Mouse (Mus musculus) kidney, adult 18-20 months (tissue): ENCODE results near the gene Fam234b.

Experiments
- DNase-seq: peaks from one replicate; pipeline ENCODE4 v3.0.0; 2021

The Fam234b gene

DNA sequence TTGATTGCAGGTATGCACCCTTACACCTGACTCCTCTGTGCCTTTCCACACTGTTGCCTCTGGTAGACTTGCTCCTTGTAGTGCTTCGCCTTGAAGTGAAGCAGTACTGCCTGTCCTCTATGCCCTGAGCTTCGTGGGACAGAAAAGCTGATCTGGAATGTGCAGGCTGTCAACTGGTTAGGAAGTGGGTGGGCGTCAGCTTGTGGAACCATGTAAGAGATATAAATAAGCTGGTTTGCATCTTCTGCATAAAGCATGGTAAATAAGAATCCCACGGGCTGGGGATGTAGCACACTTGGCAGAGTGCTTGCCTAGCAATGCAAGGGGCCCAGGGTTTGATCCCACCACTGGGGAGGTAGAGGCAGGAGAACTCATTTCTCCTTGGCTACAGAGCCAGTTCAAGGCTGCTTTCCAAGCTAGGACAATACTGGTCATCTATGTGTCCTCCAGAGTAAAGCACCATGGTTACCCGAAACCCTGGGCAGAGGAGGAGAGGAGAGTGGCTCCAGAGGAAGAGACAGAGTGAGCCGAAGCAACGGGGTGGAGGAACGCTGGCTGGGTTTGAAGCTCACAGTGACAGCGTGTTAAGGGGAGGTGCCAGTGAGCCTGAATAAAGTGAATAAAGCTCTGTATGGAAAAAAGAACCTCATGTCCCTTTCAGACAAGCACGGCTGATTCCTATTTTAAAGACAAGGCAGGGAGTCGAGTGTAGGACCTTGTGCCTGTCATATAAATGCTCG, 34.8 kb downstream of the Fam234b start:
- DNase-seq: no peak

DNA sequence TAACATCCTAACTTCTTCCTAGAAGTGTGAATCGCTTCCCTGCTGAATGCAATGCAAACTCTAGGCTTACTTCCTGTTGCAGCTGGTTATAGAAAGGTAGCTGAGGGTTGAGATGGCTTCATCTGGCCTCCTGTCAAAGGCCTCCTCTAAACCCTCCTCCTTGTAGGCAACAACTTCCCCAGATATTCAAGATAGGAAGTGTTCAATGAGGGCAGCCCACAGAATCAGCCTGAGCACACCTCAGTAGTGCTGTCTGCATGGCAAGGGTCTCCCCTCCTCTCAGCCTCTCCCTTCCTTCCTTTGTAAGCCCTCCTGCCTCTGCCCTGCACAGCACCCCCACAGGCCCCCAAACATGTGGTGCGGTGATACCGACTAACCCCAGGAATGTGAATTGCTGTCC, 38.0 kb downstream of the Fam234b start:
- no peak for DNase-seq

DNA sequence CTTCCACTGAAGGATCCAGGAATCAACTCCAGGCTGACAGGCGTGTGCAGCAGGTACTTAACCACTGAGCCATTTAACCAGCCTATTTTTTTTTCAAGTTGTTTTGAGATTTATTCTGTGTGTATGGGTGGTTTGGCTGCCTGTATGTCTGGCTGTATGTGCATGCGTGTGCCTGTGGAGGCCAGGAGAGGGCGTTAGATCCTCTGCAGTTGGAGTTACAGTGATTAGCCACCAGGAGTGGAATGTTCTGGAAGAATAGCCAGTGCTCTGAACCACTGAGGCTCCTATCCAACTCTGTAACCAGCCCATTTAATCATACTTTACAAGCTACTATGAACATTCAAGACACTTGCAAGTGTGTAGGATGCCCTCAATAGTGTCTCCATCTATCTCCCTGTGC, 38.8 kb downstream of the Fam234b start:
- no peak for DNase-seq

DNA sequence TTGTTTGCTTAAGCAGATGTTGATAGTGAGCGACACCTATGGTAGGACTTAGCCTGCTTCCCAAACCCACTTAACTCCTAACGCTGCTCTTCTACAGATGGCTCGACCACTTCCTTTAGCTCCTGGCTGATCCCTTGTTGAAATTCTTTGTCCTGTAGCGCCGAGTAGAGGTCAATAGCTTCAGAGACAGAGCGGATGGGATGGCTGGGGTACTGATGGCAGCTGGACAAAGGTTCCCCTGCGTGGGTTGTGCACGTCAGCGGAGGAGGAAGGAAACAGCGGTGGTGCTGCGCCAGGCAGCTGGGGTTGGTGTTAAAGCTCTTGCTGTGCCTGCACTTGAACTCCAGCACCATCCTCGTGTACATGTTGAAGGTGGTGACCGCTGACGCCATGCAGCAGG, 39.5 kb downstream of the Fam234b start:
- no peak for DNase-seq

DNA sequence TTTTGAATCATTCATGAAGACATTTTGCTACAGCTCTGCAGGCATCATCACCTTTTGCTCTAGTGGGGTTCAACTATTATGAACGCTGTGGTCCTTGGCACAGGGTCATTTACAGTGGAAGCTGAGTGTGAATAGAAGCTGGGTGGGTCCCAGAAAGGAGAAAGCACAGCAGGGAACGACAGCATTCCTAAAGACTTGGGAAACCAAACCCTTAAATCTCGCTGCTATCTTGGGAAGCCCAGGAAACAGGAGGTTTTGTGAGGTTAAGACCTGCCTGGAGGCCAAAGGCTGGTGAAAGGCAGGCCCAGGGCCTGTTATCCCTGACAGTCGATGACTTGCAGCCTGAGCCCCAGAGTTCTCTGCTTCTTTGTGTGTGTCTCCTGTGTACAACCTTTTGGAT, 40.4 kb downstream of the Fam234b start:
- DNase-seq: no peak

DNA sequence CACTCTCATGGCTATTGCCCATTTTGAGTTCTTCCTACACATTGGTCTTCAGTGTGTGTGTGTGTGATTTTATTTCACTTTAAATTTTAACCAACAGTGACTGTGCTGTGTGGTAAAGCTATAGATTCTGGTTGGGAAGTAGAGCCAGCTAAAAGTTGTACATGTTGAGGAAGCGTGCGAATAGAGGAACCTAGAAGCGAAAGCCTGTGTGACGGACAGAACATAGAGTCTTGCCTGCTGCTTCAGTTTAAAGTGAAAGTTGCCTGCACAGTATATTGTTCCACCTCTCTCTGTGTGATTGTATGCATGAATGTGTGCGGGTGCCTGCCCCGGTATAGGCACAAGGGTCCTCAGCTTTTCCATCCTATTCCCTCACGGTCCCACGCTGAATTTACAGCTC, 42.6 kb downstream of the Fam234b start:
- DNase-seq: no peak

DNA sequence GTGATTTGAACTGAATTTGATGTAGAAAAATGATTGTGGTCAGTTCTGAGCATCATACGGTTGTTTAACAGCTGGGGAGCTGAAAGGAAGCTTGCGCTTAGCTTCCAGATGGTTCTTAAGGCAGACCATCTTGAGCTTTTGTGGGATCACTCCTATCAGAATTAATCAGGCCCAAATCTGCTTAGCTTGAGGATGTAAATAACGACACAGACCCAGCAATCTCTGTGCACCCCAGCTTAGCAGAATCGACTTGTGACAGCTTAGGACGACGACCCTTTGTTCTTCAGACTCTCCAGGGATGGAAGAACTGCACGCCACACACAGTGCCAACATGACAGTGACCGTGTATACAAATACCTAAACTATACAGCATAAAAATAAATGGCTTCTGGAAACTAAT, 47.8 kb downstream of the Fam234b start:
- no peak for DNase-seq

DNA sequence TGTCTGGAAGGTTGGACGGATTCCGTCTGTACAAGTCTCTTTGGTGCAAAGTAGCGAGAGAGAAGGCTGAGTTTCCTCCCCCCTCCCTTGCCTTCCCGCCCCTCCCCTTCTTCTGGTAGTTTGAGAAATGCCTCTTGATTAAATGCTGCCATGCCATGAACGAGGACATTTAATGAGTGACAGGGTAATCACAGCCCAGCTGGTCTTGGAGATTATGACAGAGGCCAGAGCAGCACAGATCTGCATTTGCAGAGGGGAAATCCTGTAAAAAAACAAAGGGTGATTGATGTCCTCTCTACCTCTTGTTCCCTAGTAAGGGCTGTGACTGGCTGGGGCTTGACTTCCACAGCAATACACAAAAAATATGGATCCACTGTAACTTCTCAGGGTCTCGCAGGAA, 50.1 kb downstream of the Fam234b start:
- DNase-seq: no peak

DNA sequence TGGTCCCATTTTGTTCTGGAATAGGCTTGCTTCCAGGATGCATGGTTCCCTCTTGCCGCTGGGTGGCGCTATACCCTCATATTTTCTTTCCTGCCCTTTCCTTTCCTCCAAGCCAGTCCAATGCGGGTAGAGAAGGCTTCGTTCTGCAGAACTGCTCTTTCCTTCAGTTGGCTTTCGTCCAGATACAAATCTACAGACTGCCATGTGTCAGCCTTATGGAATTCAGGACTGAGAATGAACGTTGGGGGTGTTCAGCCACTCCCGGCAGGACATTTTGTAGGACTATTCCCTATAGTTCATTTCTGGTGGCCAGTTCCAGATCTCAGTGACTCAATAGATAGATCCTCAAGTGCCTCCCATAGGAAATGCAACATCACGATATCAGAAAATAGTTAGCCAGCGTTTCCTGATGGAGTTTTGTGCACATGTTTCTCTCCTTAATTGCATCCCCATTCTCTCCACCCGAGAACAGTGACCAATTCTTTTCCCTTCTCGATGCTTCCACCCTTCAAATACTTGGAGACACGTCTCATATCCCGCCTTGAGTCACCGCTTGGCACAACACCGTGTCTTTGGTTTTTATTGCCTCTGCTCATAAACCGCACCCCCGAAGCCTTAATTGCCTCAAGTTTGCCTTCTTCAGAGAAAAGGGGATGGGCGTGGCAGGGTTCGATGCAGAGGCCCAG, 52.2 kb downstream of the Fam234b start:
- peak; percentile 74 for DNase-seq

DNA sequence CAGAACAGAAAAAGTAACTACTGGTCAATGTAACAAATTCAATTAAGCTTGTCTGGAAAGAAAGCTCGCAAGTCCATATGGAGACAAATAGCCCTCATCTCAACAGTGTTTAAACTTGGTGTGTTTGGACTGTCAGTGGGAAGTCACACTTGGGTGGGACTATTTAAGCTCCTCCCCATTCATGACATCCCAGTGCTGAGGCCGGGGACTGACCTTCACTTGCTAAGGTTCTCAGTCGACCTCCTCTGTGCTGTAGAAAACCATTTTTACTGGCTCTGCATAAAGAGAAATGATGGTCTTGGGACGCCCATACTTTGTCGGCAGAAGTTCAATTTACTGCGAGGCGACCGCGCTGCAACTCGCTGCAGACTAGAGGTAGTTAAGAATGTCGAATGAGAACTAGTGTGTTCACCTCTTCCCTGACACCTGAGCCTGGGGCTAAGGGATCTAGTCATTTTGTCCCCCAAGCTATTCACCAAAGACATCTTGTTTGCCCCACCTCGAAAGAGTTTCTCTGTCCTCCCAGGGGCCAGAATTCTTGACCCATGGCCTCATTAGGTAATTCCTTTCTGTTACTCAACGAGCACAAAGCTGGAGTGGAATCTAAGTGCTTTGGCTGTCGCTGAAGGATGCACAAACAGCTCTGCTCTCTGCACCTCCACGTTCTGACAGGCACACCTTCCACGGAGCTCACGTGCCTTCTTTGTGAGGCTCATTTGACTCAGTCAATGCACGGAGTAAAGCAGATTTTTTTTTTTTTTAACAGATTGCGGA, 53.3 kb downstream of the Fam234b start:
- no peak for DNase-seq

DNA sequence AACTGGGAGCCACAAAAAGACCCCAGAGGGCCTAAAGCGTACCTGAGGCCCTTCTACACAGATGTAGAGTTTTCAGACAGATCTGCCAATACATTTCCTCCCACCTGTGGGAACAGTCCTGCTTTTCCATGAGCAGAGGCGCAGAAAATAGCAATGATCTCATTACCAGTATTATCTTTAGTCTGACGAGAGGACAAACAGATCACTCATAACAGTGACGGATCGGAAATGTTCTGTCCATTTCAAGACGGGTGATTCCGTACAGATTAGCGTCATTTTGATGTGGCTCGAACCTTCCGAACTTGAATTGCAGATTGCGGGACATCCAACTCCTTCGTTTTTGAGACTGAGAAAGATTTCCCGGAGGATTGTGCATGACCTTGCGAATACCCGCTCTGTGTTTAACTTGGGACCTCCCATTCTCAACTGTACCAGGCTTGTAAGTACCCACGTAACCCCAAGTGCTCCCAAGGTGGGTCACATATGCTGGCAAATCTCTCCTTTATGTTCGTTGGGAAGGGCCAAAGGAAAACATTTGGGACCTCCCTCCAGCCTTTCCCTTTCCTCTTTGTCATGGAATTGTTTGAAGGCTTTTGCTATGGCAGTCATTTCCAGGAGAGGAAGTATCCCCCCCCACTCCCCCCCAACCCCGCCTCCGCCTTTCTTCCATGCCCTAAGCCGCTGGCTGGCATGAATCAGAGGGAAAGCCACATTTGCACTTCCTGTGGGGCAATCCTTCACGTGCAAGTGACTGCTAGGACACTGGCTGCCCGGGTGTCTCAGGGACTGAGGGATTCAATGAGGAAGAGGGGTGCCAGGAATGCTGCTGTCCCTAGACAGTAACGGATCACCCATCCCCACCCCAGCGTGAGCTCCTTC, 54.3 kb downstream of the Fam234b start:
- DNase-seq: peak; percentile 7

DNA sequence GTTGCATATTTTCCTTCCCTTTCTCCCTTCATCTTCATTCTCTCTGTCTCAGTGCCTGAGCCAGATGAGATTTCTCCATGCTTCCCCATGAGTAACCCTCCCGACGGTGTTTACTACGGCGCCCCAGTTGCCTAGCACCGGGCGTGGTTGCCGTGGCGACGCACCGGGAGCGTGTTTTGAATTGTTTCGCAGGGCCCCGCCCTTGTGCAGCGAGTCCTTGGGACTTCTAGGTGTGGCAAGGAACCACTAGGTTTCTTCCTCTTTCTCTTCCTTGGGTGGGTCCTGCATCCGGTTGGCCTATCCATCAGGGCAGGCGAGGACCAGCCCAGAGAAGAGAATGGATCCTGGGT, 54.9 kb downstream of the Fam234b start:
- DNase-seq: peak; percentile 83

DNA sequence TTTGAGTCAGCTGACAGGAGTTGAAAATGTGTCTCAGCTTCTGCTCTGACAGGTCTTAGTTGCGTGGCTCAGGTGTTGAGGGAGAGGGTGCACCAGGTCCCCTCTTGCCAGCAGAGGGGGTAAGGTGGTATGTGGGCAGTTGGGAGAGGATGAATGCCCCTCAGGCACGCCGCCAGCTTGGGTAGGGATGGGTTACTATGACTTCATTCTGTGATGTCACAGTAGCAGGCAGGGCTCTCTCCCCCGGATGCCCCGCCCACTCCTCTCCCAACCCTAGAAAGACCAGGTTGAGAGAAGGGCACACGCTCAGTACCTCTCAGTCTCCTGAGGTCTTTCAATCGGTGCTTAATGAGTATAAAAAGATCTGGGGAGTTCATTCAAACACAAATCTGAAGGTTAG, 56.4 kb downstream of the Fam234b start, which contains the start of gene Gsg1:
Gsg1 (minus strand) TSS at position 199 of the 400 bp plus-strand sequence.
- DNase-seq: no peak

DNA sequence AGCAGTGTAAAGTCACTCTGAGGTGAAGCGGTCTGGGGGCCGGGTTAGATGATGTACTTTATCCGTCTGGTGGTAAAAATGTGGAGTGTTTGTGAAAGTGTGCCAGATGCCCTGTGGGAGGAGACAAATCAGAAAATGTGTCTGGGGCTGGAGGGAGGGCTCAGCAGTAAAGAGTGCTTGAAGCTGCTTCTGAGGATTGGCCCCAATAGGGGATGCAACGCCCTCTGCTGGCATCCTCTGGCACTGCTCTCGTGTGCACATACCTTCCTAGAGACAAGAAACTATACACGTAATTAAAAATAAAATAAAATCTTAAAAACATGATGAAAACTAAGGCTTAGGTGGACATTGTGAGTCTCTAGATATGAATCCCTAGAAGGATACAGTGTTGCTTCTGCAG, 62.7 kb downstream of the Fam234b start:
- DNase-seq: no peak

DNA sequence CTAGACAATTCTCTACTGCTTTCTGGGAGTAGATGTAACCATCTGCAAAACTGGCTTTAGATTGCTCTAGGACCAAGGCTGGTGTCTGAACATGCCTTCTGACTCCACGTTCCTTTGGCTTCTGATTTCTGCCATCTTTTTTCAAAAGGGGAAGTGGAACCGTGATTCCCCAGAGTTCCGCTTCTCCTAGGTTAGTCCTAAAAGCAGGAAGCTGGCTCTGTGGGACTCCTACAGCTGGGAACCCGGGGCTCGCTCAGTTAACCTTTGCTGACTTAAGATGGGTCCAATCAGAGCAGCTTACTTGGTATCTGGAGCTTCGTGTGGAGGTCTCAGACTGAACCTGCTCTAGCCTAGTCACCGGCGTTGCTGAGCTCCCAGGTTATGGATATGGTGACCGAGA, 63.3 kb downstream of the Fam234b start:
- DNase-seq: no peak

DNA sequence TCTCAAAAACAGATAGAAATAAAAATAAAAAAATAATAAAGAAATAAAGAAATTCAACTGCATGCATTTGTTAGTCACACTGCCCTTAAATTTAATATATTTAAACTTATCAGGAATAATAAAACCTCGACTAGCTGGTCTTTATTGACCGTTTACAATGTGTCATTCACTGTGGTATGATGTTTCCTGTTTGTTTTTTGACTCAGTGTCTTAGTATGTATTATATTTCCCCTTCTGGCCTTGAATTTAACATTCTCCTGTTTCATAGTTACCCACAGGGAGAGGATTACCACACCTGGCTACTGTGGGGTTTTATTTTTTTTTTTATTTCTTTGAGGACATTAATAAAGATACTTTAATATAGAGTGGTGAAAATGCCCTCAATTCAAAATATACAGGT, 64.8 kb downstream of the Fam234b start:
- DNase-seq: no peak

DNA sequence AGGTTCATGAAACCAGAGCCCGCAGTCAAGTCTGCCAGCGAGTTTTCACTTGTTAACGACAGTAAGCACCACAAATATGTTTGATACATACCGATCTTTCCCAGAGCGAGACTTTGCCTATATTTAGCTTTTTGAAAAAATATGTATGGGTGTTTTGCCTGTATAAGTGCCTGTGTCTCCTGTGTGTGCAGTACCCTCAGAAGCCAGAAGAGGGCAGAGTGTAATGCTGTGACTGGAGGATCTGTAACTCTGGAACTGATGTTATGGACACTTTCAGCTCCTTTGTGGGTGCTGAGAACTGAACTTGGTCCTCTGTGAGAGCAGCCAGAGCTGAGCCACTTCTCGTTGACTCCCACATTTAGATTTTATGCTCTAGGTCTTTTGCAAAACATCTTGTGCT, 66.4 kb downstream of the Fam234b start:
- DNase-seq: no peak

DNA sequence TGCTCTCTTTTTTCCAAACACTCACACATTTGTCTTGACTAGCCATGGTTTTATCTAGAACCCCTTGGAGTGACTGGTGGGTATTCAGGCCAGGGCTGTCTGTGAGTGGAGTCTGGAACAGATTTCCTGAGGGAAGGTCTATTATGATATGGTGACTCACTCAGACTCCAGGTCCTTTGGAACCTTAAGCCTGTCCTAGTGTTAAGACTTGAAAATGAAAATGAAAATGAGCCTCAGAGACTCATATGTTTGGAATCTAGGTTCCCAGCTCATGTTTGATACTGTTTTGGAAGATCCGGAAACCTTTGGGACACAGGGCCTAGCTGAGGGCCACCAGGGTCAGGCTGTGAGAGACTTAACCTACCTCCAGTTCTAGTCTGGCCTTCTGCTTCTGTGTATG, 68.3 kb downstream of the Fam234b start:
- DNase-seq: no peak

DNA sequence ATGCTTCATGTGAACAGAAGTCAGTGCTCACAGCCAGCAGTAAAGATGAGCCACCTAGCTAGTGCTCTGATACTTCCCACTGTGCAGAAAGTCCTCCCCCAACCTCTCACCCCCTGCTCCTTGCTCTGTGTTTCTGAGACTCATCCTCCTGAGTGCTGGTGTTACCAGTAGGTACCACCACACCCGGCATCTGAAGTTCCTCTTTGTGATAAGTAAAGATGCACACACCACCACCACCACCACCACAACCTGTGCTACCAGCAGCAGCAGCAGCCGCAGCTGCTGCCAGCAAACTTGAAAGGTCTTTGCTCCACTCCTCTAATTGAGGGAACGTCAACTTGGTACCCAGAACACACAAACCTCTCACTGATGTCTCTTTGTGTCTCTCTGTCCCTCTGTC, 69.4 kb downstream of the Fam234b start:
- DNase-seq: no peak

DNA sequence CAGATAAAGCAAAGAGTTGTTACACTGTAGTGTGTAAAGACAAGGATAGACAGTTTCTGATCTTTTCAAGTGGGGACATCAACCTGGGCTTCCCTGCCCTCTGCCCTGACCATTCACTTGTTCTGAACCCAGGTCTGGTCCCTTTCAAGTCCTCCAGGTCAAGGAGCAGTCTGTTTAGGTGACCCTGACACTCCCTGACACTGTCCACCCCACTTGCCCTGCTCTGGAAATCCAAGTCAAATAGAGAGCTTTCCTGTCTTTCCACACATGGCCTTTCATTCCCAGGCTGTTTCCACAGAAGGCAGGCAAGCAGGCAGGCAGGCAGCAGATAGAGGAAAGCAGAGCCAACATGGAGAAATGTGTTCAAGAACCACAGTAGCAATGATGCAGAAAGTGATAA, 70.6 kb downstream of the Fam234b start:
- no peak for DNase-seq

DNA sequence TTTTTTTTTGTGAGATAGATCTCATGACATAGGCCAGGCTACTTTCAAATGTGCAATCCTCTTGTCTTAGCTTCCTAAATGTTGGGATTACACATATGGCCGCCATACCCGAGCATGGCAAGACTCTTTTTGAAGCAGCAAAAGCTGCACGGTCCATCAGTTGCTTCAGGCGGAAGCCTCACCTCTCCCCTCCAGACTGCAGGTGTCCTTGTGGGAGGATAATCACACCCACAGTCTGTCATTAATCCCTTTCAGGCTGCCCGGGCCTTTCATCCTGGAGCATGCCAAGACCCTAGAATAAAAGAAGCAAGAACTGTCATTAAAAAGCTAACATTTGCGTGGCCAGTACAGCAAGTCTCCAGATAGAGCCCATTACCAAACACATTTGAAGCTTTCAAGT, 71.8 kb downstream of the Fam234b start:
- no peak for DNase-seq

DNA sequence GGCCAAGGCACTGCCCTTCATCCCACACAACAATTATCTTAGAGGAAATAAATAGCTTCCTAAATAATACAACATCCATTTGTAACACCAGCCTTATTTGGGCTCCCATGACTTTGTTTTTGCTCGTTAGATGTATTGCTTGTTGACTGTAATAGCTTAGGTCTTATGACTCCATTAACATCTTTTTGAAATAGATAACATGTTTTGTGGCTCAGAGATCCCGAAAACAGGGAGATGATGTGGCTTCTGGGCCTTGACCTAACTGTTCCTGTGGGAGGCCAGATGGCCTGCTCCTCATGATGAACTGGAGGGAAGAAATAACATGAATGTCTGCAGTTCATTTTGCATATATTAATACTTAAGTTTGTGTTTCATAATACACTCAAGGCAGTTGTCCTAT, 74.0 kb downstream of the Fam234b start:
- DNase-seq: no peak

DNA sequence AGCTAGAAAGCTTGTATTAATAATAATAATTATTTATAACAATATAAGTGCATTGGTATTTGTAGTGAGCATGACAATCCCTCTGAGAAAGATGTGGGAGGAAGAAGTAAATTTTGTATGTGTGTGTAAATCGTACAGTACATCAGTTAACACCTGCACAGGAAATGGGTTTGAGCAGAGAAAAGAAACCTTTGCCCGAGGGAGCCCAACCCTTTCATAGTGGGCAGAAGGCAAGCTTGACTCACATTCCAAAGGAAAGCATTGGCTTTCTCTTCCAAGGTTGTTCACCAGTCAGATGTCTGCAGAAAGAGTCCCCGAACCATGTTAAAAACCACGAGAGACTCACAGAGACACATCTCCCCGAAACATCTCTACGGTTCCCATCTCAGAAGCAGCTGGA, 75.3 kb downstream of the Fam234b start:
- no peak for DNase-seq
